Mouse (Mus musculus) thymus, adult 2 months (tissue): ENCODE measurements around the gene Kif18a.

Experiments
- CTCF ChIP-seq: fragments of 200-500 bp; IDR thresholded peaks from 2 replicates; pipeline ENCODE4 v1.5.1; 2012; ENCODE audit warnings: mild to moderate bottlenecking, control low read depth, low read length, moderate library complexity, borderline replicate concordance; ENCODE audit not compliant: control insufficient read depth, poor library complexity, insufficient read depth; ENCODE audit errors: extremely low read depth
- POLR2A ChIP-seq: fragments of 200-500 bp; IDR thresholded peaks from 2 replicates; pipeline ENCODE4 v1.6.1; 2012; ENCODE audit warnings: mild to moderate bottlenecking, low read length, control low read depth, moderate library complexity; ENCODE audit not compliant: control insufficient read depth, poor library complexity, insufficient read depth; ENCODE audit errors: extremely low read depth

DNA sequence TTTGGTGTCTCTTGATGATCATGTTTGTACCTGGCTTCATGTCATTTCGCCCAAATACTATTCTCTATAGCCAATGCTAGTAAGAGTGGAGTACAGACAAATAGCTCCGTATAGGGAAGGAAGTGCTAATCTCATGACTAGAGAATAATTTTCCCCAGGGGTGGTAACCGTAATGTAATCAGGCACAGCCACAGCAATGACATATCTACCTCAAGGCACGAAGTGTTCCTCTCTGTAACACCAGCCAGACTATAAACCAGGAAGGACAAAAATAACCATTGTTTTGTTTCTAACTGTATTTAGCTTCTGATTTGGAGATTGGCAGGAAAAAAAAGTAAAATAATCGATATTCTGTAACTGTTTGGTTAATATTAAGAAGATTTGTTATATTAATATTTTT lies 108.2 kb downstream of the Kif18a start:
- no peak for TF ChIP-seq POLR2A
- TF ChIP-seq CTCF: no peak
